Mouse (Mus musculus): ENCODE data around the gene Smim23.

The Smim23 gene

GRCm38 (mm10) chr11:32781633-32782404 lies 42.6 kb downstream of the Smim23 start:
- DNase-seq (ENCODE audit: low spot score in 2 of 2) = no peak

- DNase-seq (ENCODE audit: low spot score in 2 of 2) = no peak
Observed at GRCm38 (mm10) chr11:32780747-32781536, 43.5 kb downstream of the Smim23 start.

GRCm38 (mm10) chr11:32768642-32769343 lies 55.6 kb downstream of the Smim23 start:
- DNase-seq (ENCODE audit: low spot score in 2 of 2) = no peak
